Mouse (Mus musculus) myocyte (in vitro differentiated cells): ENCODE measurements around the gene Ppm1b. TPM values are rescaled to one million over a fixed set of nuclear protein-coding genes. Genes with fewer than 3 reads are reported as not detected.
A peak's percentile ranks its signal among the peaks of the same experiment; 100 is the strongest.

ENCODE experiments used
- H3K27me3 ChIP-seq: one replicate; pipeline ENCODE4 v1.6.1; 2011; ENCODE audit not compliant: control insufficient read depth, insufficient read depth, insufficient read length
- H3K36me3 ChIP-seq: one replicate; pipeline ENCODE4 v1.6.1; 2011; ENCODE audit not compliant: control insufficient read depth, insufficient read depth
- H3K4me2 ChIP-seq: one replicate; pipeline ENCODE4 v1.6.1; 2011; ENCODE audit warnings: low read depth, control low read depth
- H3K4me3 ChIP-seq: one replicate; pipeline ENCODE4 v1.5.1; 2011; ENCODE audit warnings: mild to moderate bottlenecking, control low read depth, moderate library complexity
- H3K79me2 ChIP-seq: one replicate; pipeline ENCODE4 v1.6.1; 2011; ENCODE audit not compliant: control insufficient read depth, insufficient read depth
- H3ac ChIP-seq: one replicate; pipeline ENCODE4 v1.6.1; 2011; ENCODE audit not compliant: control insufficient read depth, insufficient read length
- CEBPB ChIP-seq: IDR thresholded peaks from 2 replicates; pipeline ENCODE4 v1.6.1; 2011; ENCODE audit warnings: mild to moderate bottlenecking, moderate library complexity; ENCODE audit not compliant: poor library complexity, insufficient read depth, severe bottlenecking
- E2F4 ChIP-seq: IDR thresholded peaks from one replicate; pipeline ENCODE4 v1.6.1; 2011; ENCODE audit warnings: mild to moderate bottlenecking, control low read depth, moderate library complexity; ENCODE audit not compliant: insufficient read depth
- MAX ChIP-seq: IDR thresholded peaks from one replicate; pipeline ENCODE4 v1.6.1; 2011; ENCODE audit warnings: low read depth, mild to moderate bottlenecking, control low read depth
- MYOD1 ChIP-seq, 3 experiments: IDR thresholded peaks; one replicate each; pipeline ENCODE4 v1.6.1; 2011; ENCODE audit warnings: control low read depth in 2 of 3, low read depth in 2 of 3, mild to moderate bottlenecking in 2 of 3, moderate library complexity in 1 of 3; ENCODE audit not compliant: insufficient read length in 2 of 3, control insufficient read depth in 1 of 3
- MYOG ChIP-seq, 3 experiments: IDR thresholded peaks; one replicate each; pipeline ENCODE4 v1.6.1; 2011; ENCODE audit warnings: control low read depth in 2 of 3, low read depth in 2 of 3, mild to moderate bottlenecking in 2 of 3; ENCODE audit not compliant: insufficient read length in 2 of 3, control insufficient read depth in 1 of 3, insufficient read depth in 1 of 3
- POLR2A ChIP-seq: IDR thresholded peaks from one replicate; pipeline ENCODE4 v1.6.1; 2011; ENCODE audit warnings: low read depth, mild to moderate bottlenecking, control low read depth, moderate library complexity; ENCODE audit not compliant: insufficient read length
- POLR2AphosphoS2 ChIP-seq: IDR thresholded peaks from one replicate; pipeline ENCODE4 v1.6.1; 2011; ENCODE audit warnings: low read depth, control low read depth; ENCODE audit not compliant: insufficient read length
- REST ChIP-seq: IDR thresholded peaks from one replicate; pipeline ENCODE4 v1.6.1; 2011; ENCODE audit warnings: mild to moderate bottlenecking, control low read depth, moderate library complexity; ENCODE audit not compliant: insufficient read depth, insufficient read length
- SRF ChIP-seq: IDR thresholded peaks from one replicate; pipeline ENCODE4 v1.6.1; 2011; ENCODE audit warnings: low read depth; ENCODE audit not compliant: control insufficient read depth, insufficient read length
- TCF12 ChIP-seq: IDR thresholded peaks from one replicate; pipeline ENCODE4 v1.6.1; 2011; ENCODE audit warnings: mild to moderate bottlenecking, control low read depth; ENCODE audit not compliant: poor library complexity, insufficient read depth, severe bottlenecking
- TCF3 ChIP-seq: IDR thresholded peaks from one replicate; pipeline ENCODE4 v1.6.1; 2011; ENCODE audit warnings: low read depth, control low read depth; ENCODE audit not compliant: insufficient read length
- USF1 ChIP-seq: IDR thresholded peaks from one replicate; pipeline ENCODE4 v1.6.1; 2011; ENCODE audit warnings: low read depth, mild to moderate bottlenecking, control low read depth, moderate library complexity
- polyA plus RNA-seq: library from polyadenylated mRNA; unstranded; fragments of >200 nt; fragmentation: generic; extraction: Trizol; gene quantifications from one replicate; pipeline ENCODE4 v1.2.1, GENCODE M21; 2012; ENCODE audit warnings: missing spikeins

The Ppm1b gene
- polyA plus RNA-seq, 1 experiment: 50.1 TPM

- TF ChIP-seq USF1 (no peak), TCF12 (no peak), E2F4 (no peak), TCF3 (no peak), POLR2A (no peak)
- Histone ChIP-seq H3ac (no peak overlapping the region), H3K4me3 (no peak overlapping the region), H3K27me3 (no peaks in the 10 kb centered on the region), H3K36me3 (no peaks in the 10 kb centered on the region), H3K4me2 (no peak overlapping the region), H3K79me2 (no peaks in the 10 kb centered on the region)
Measured at GRCm38 (mm10) chr17:85038761-85039160, 82.2 kb downstream of the Ppm1b start.

- no peak overlapping the region for H3ac ChIP-seq
- TF ChIP-seq USF1: no peak
- TF ChIP-seq TCF3: no peak
- no peak for TF ChIP-seq POLR2A
- no peak for TF ChIP-seq POLR2AphosphoS2
- no peak for TF ChIP-seq MAX
- no peak for TF ChIP-seq MYOD1 (IDR thresholded peaks at IDR 0.05; ENCODE audit: control insufficient read depth in 1 of 3, insufficient read length in 2 of 3, low read depth in 2 of 3)
- no peak for TF ChIP-seq TCF12
- no peak overlapping the region for H3K4me2 ChIP-seq
- H3K27me3 ChIP-seq: no peaks in the 10 kb centered on the region
- no peaks in the 10 kb centered on the region for H3K36me3 ChIP-seq
- H3K4me3 ChIP-seq: no peak overlapping the region
- no peaks in the 10 kb centered on the region for H3K79me2 ChIP-seq
Measured at GRCm38 (mm10) chr17:85040913-85041312, 84.4 kb downstream of the Ppm1b start.

GRCm38 (mm10) chr17:85042419-85042818, 85.9 kb downstream of the Ppm1b start:
- Histone ChIP-seq H3K4me3 (no peak overlapping the region), H3ac (no peak overlapping the region), H3K27me3 (no peaks in the 10 kb centered on the region), H3K4me2 (no peak overlapping the region), H3K79me2 (no peaks in the 10 kb centered on the region), H3K36me3 (no peaks in the 10 kb centered on the region)
- no peak for TF ChIP-seq POLR2AphosphoS2
- TF ChIP-seq CEBPB: no peak
- TF ChIP-seq POLR2A: no peak
- TF ChIP-seq USF1: no peak
- no peak for TF ChIP-seq MYOG (IDR thresholded peaks at IDR 0.05; ENCODE audit: control insufficient read depth in 1 of 3, insufficient read depth in 1 of 3, insufficient read length in 2 of 3, low read depth in 2 of 3)
- no peak for TF ChIP-seq E2F4
- no peak for TF ChIP-seq MYOD1 (IDR thresholded peaks at IDR 0.05; ENCODE audit: control insufficient read depth in 1 of 3, insufficient read length in 2 of 3, low read depth in 2 of 3)
- no peak for TF ChIP-seq TCF3

- no peak overlapping the region for H3K4me3 ChIP-seq
- no peaks in the 10 kb centered on the region for H3K79me2 ChIP-seq
- TF ChIP-seq MAX: no peak
- peak in 2 of 3 experiments; percentile 7 to 56 for TF ChIP-seq MYOG (IDR thresholded peaks at IDR 0.05; ENCODE audit: control insufficient read depth in 1 of 3, insufficient read depth in 1 of 3, insufficient read length in 2 of 3, low read depth in 2 of 3)
- no peak for TF ChIP-seq USF1
- TF ChIP-seq POLR2A: no peak
- peak in 1 of 3 experiments; percentile 19 for TF ChIP-seq MYOD1 (IDR thresholded peaks at IDR 0.05; ENCODE audit: control insufficient read depth in 1 of 3, insufficient read length in 2 of 3, low read depth in 2 of 3)
- no peaks in the 10 kb centered on the region for H3K36me3 ChIP-seq
- no peaks in the 10 kb centered on the region for H3K27me3 ChIP-seq
- no peak overlapping the region for H3ac ChIP-seq
- no peak overlapping the region for H3K4me2 ChIP-seq
Measured at GRCm38 (mm10) chr17:85043404-85043816, 86.9 kb downstream of the Ppm1b start.

GRCm38 (mm10) chr17:85044466-85044865, 87.9 kb downstream of the Ppm1b start:
- Histone ChIP-seq H3K4me3 (no peak overlapping the region), H3K36me3 (no peaks in the 10 kb centered on the region), H3K27me3 (no peaks in the 10 kb centered on the region), H3ac (no peak overlapping the region), H3K4me2 (no peak overlapping the region), H3K79me2 (no peaks in the 10 kb centered on the region)
- TF ChIP-seq POLR2AphosphoS2: no peak
- no peak for TF ChIP-seq REST
- no peak for TF ChIP-seq USF1
- TF ChIP-seq CEBPB: no peak
- no peak for TF ChIP-seq TCF3
- TF ChIP-seq MYOD1 (IDR thresholded peaks at IDR 0.05; ENCODE audit: control insufficient read depth in 1 of 3, insufficient read length in 2 of 3, low read depth in 2 of 3): no peak
- no peak for TF ChIP-seq TCF12
- no peak for TF ChIP-seq E2F4
- no peak for TF ChIP-seq MYOG (IDR thresholded peaks at IDR 0.05; ENCODE audit: control insufficient read depth in 1 of 3, insufficient read depth in 1 of 3, insufficient read length in 2 of 3, low read depth in 2 of 3)
- no peak for TF ChIP-seq MAX
- TF ChIP-seq POLR2A: no peak
- no peak for TF ChIP-seq SRF
